Mouse (Mus musculus): ENCODE data around the gene Gnaz.

The Gnaz gene

DNA sequence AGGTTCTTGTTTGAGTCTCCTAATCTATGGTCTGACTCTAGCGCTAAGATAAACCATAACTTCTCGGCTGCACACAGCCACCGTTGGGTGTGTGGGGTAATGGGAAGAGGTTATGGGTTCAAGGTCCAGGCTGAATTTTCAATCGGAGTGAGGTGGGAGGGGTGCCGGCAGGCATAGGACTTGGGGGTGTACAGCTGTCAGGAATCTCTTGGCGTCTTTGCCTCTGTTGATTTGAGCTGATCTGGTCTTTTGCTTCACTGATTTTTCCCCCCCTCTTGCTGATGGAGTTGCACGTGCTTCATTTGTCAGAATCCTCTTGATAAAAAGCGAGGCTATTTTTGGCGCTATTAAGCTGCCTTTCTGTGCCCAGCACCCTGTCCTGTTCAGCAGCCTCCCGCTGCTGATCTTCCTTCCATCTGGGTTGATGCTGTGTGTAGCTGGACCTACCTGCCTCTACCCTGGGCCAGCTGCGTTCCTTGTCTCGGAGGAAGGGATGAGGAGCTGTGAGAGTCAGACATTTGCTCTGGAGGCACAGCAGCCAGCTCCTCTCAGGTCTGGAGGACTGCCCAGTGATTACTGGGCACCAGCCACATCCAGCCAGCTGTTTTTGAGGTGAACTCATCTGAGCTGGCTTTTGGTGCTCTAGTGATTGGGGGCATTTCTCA, 96.5 kb downstream of the Gnaz start:
- DNase-seq = peak; percentile 19

DNA sequence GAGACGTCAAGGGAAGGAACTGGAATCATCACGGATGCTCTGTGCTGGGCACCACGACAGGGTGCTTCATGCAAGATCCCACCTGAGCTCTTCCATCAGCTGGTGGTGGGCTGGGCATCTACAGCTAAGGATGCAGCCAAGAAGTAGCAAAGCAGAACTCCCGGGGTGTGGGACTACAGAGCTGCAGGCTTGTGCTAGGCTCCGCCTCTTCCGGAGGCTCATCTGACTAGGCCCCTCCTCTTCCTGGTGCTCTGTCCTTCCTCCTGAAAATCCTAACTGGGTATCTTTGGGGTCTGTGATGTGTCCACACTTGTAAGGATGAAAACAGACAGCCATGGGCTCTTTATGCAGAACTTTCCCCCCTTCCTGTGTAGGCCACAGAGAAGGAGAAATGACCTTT, 98.7 kb downstream of the Gnaz start:
- no peak for DNase-seq
